Mouse (Mus musculus) central nervous system, embryonic 11.5 days (tissue): ENCODE data around the gene Cbln1. TPM values are rescaled to one million over a fixed set of nuclear protein-coding genes. Genes with fewer than 3 reads are reported as not detected.

Experiments used
- polyA plus RNA-seq: library from polyadenylated mRNA; depleted of rRNA; stranded (reverse); fragments of >200 nt; gene quantifications from 2 replicates; pipeline ENCODE4 v1.2.3, GENCODE M21; 2012; rRNA removed

Gene Cbln1
- 23.3 and 31.5 TPM in 2 replicates for polyA plus RNA-seq

GRCm38 (mm10) chr8:87472271-87473236 is at the start of gene Cbln1:
Gene Cbln1, minus strand, starts transcription at chr8:87472609.

Other genes starting within 250 kb of the Cbln1 start
- 0.11 TPM in 1 of 2 replicates, not detected in the other for gene 4933402J07Rik, start 91.2 kb upstream of the Cbln1 start, polyA plus RNA-seq